Mouse (Mus musculus) CH12.LX (cell line): ENCODE measurements around the gene Rsph14.

ENCODE experiments used
- BHLHE40 ChIP-seq: IDR thresholded peaks from 2 replicates; pipeline ENCODE4 v1.6.1; 2011; ENCODE audit warnings: mild to moderate bottlenecking, low read depth, low read length, improper control_type of control experiment
- CTCF ChIP-seq, 2 experiments: IDR thresholded peaks in 1 of 2; conservative IDR thresholded peaks in 1 of 2; 2 replicates each; pipeline ENCODE4 v1.5.1; 2011 to 2012; ENCODE audit warnings: low read depth in 2 of 2, low read length in 2 of 2, improper control_type of control experiment in 1 of 2, inconsistent platforms in 1 of 2, mild to moderate bottlenecking in 1 of 2, moderate library complexity in 1 of 2
- E2F4 ChIP-seq: IDR thresholded peaks from 2 replicates; pipeline ENCODE4 v1.6.1; 2011; ENCODE audit warnings: low read depth, low read length, improper control_type of control experiment; ENCODE audit not compliant: insufficient replicate concordance
- EP300 ChIP-seq: IDR thresholded peaks from 2 replicates; pipeline ENCODE4 v1.6.1; 2011; ENCODE audit warnings: low read length, improper control_type of control experiment
- HCFC1 ChIP-seq: IDR thresholded peaks from 2 replicates; pipeline ENCODE4 v1.6.1; 2012; ENCODE audit warnings: low read depth, mild to moderate bottlenecking, inconsistent platforms, low read length, improper control_type of control experiment
- MAZ ChIP-seq: IDR thresholded peaks from 2 replicates; pipeline ENCODE4 v1.6.1; 2012; ENCODE audit warnings: low read depth, mild to moderate bottlenecking, inconsistent platforms, low read length, improper control_type of control experiment, moderate library complexity
- MEF2A ChIP-seq: IDR thresholded peaks from 2 replicates; pipeline ENCODE4 v1.6.1; 2014; ENCODE audit warnings: low read depth, mild to moderate bottlenecking, inconsistent platforms, low read length, improper control_type of control experiment, borderline replicate concordance
- MYC ChIP-seq: IDR thresholded peaks from 2 replicates; pipeline ENCODE4 v1.6.1; 2011; ENCODE audit warnings: low read depth, mild to moderate bottlenecking, improper control_type of control experiment, low read length
- POLR2A ChIP-seq: IDR thresholded peaks from 2 replicates; pipeline ENCODE4 v1.6.1; 2011; ENCODE audit warnings: low read depth, mild to moderate bottlenecking, improper control_type of control experiment, low read length
- RCOR1 ChIP-seq: conservative IDR thresholded peaks from 2 replicates; pipeline ENCODE4 v1.6.1; 2012; ENCODE audit warnings: low read depth, mild to moderate bottlenecking, inconsistent platforms, low read length, improper control_type of control experiment
- SIN3A ChIP-seq: IDR thresholded peaks from 2 replicates; pipeline ENCODE4 v1.6.1; 2012; ENCODE audit warnings: low read length, improper control_type of control experiment, inconsistent platforms
- TCF12 ChIP-seq: IDR thresholded peaks from 2 replicates; pipeline ENCODE4 v1.6.1; 2014; ENCODE audit warnings: low read depth, mild to moderate bottlenecking, inconsistent platforms, low read length, improper control_type of control experiment
- USF1 ChIP-seq: IDR thresholded peaks from 2 replicates; pipeline ENCODE4 v1.6.1; 2014; ENCODE audit warnings: low read depth, mild to moderate bottlenecking, inconsistent platforms, low read length, improper control_type of control experiment

DNA sequence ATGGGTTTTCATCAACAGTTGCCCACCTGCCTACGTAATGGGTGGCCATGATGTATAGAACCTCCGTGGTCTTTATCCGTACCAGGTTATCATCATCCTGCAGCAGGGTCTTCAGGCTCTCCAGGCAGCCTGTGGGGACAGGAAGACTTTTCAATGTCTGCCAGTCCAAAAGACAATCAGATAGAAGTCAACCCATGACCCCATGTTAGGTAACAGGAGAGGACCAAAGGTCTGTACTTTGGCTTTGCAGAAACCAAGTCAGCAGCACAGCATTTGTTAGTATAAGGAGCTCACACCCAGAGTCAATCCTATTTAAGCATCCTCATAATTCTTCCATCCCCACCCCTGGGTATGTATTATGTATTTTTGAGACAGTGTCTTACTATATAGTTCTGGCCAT is 2.7 kb downstream of the Rsph14 start:
- TF ChIP-seq POLR2A (no peak), E2F4 (no peak), MAZ (no peak), MEF2A (no peak), CTCF (conservative IDR thresholded peaks at IDR 0.05 in 1 of 2, IDR thresholded peaks at IDR 0.05 in 1 of 2; ENCODE audit: low read depth in 2 of 2, low read length in 2 of 2) (no peak), TCF12 (no peak), USF1 (no peak), BHLHE40 (no peak), SIN3A (no peak), EP300 (no peak), RCOR1 (no peak), MYC (no peak), HCFC1 (no peak)
